Mouse (Mus musculus) urinary bladder, postnatal 4 days (tissue): ENCODE measurements around the gene Cul1.
"Not testable (repeated sequence)": the region's sequence is repeated elsewhere in the genome, so short reads cannot be mapped to it uniquely, and the experiment has no call there.

Experiments used
- DNase-seq, 2 experiments: peaks; one replicate each; pipeline ENCODE4 v3.0.0; 2021 to 2022; ENCODE audit warnings: low spot score in 2 of 2

Cul1 gene

DNA sequence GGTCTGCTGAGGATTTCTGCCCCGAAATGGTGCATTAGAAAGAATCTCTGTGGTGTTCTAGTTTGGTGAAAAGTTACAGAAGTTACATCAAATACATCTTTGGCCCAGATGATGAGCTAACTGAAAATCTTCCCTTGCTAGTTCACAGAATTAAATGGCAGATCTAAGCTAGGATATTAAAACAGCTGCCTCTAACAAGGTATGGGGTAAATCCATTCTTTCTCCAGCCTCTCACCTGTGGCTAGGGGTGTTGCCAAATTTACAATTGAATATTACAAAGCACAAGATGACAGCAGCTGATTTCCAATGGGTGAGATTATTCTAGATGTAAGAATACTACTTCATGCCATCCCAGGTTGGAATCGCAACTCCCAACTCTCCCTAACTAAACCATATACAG is at the start of gene Cul1:
Cul1 (plus strand) TSS at position 301 of the 400 bp plus-strand sequence.
- DNase-seq = no peak

- DNase-seq = no peak
Observed at GRCm38 (mm10) chr6:47404419-47405382, 48.5 kb upstream of the Cul1 start.

- no peak for DNase-seq
Observed at GRCm38 (mm10) chr6:47412886-47413606, 40.2 kb upstream of the Cul1 start.

DNA sequence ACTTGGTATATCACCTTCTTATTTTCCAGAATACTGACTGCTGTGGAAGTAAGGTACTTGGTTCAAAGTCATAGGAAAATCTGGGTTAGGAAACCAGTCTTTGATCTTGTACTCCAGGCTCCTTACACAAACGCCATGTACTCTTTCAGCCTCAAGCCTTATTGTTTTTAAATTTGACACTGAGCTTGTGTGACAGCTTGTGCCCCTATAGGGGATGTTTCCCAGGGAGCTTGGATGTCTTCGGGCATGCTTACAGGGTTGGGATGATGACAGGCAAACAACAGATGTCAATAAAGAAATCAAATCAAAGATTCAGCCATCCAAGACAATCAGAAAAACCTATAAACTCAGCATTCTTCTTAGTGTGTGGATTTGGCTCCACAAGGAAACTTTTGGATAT is 39.5 kb upstream of the Cul1 start:
- no peak for DNase-seq

DNA sequence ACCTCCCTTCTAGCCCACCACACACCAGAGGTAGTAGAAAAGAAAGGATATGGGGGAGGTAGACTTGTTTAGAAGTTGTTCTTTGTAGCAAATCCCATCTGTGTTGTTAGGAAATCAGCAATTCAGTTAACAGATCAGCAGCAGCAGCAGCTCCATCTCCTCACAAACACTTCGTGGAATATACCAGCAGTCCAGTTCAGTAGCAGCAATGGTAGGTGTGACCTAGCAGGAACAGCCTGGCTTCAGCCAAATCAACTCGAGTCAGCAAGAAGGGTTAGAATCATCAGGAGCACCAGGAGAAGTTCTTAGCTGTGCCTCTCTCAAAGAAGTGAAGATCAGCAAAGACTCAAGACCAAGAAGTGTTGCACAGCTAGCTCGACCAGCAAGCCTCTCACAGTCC is 34.5 kb upstream of the Cul1 start:
- DNase-seq = no peak

DNA sequence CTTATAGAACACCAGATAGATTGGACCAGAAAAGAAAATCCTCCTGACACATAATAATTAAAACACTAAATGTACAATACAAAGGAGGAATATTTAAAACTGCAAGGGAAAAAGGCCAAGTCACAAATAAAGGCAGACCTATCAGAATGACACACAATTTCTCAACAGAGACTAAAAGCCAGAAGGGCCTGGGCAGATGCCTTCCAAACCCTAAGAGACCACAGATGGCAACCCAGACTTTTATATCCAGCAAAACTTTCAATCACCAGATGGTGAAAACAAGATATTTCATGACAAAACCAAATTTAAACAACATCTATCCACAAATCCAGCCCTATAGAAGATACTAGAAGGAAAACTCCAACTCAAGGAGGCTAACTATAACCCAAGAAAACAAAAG is 33.0 kb upstream of the Cul1 start:
- DNase-seq = no peak

GRCm38 (mm10) chr6:47421221-47421620 is 32.0 kb upstream of the Cul1 start:
- no peak for DNase-seq

- no peak for DNase-seq
Observed at GRCm38 (mm10) chr6:47426136-47426535, 27.1 kb upstream of the Cul1 start.

GRCm38 (mm10) chr6:47426556-47426955 is 26.6 kb upstream of the Cul1 start:
- DNase-seq = not testable (repeated sequence)

DNA sequence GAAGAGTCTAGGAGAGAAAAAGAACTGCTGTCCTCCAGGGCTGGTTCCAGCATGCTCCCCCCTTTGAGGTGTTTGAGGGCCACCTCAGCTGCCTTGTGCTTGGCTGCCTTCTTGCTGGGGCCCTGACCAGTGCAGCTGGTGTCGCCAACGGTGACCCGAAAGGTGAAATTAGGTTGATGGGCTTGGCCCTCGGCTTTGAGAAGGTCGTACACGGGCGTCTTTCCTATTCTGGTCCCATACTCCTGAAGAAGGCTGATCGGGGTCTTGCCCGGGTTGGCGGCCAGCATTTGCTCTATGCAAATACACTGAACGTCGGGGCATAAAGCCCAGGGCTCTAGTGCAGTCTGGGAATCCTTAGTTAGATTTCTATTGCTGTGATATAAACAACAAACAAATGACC is 20.4 kb upstream of the Cul1 start:
- not testable (repeated sequence) for DNase-seq

- DNase-seq = no peak
Observed at GRCm38 (mm10) chr6:47440080-47440479, 13.1 kb upstream of the Cul1 start.

DNA sequence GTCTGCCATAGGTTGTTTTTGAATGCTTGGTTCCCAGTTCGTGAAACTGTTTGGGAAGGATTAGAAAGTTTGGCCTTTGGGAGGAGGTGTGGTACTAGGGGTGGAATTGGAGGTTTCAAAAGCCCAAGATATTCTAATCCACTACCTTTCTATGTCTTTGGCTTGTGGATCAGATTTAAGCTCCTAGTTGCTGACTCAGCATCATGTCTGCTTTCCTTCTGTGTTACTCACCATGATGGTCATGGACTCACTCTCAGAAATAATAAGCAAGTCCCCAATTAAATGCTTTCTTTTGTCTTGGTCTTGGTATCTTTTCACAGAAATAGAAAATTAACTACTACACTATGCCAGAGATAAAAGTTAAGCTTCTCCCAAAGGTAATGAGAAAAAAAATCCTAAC is 5.5 kb upstream of the Cul1 start:
- no peak for DNase-seq

GRCm38 (mm10) chr6:47453522-47454130 is 428 bp downstream of the Cul1 start:
- DNase-seq = peak; percentile 60 to 63

DNA sequence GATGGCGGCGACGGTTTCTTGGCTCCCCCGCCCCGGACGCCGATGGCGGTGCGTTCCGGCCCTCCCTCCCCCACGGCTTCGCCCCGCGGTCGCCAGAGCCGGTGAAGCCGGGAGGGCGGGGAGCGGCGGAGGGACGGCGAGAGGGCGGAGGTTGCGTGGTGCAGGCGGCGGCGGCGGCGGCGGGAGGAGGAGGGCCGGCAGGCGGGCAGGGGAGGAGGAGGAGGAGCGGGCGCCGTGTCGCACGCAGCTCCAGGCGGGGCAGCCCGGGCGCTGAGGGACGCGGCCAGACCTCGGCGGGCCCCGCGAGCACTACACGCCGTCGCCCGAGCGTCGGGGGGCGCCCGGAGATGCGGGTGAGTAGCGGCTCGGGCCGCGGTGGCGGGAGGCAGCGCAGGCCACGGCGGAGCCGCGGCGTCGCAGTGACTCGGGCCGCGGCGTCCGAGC is 955 bp downstream of the Cul1 start:
- DNase-seq = peak; percentile 77 to 79

DNA sequence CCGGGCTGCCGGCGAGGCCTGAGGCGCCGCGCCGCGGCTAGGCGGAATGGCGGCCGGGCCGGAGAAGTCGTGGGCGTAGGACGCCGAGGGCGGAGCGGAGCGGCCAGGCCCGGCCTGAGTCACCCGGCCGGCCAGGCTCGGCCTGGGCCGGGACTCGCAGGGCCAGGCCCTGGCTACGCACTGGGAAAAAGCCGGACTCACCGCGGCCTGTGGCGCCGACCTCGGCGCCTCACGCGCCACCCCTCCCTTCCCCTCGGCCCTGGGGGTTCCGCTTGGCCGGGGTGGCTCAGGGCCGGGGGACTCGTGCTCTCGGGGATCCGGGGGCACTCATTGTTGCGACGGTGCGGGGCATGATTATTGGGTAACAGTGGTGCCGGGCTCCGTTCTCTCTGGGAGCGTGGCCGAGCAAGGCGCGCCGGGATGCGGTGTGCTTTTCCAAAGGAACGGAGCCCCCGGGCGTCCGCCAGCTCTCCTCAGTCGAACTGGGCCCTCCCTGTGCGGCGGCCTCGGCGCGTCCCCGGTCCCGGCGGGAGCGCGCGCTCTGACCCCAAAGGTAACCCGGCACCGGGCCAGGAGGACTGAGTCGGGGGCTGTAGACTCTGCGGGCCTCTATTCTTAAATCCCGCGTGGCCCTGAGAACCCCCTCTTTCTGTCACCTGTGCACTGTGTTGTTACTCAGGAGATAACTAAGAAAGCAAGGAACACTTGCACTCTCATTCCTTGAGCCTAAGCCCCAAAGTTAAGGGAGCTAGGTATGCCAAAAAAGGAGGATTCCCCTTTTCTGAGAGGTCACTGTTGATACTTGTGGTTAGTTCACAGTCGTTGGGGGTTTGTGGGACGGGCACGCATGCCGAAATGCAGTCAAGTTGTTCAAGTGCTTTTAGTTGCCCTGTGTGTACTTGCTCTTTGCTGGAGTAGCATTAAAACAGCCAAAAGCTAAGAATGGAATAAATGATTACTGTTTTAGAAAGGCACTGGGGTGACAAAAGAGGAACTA is 1.7 kb downstream of the Cul1 start:
- DNase-seq = peak; percentile 65 to 74

DNA sequence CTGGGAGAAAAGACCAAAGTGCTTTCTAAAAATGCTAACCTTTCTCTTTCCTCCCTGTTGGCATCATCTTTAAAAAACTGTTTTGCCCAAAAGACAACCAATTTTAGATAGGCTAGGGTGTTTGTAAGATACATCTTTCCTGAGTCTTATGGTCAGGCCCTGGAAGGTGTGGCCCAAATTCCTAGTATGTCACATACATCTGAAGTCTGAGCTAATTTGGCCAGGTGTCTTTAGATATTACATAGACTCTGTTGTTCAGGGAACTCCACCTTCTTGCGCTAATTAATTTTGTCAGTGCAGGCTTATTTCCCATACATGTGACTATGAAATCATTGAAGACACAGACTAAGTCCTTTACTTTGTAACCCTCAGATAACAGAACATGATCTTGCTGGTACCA is 2.6 kb downstream of the Cul1 start:
- no peak for DNase-seq

DNA sequence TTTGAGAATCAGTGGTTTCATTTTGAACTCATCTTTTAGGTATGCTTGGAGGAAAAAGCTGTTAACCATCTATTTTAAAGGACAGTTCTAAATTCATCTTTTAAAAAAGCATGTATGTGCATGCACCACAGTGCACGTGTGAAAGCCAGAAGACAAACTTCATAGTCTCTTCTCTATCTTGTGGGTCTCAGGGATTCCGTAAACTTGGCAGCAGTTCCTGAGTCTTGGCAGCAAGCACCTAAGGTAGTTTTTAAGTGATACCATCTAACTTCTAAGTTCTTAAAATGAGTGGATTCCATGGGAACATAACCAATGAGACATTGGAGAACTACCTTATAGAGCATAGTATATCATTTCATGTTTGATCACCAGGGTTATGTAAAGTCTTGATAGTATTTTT is 3.7 kb downstream of the Cul1 start:
- DNase-seq = no peak

GRCm38 (mm10) chr6:47465400-47465799 is 12.2 kb downstream of the Cul1 start:
- DNase-seq = no peak

- DNase-seq = no peak
Observed at GRCm38 (mm10) chr6:47466488-47466887, 13.3 kb downstream of the Cul1 start.

- no peak for DNase-seq
Observed at GRCm38 (mm10) chr6:47467058-47467457, 13.9 kb downstream of the Cul1 start.

- no peak for DNase-seq
Observed at GRCm38 (mm10) chr6:47469760-47470159, 16.6 kb downstream of the Cul1 start.
